Mouse (Mus musculus): ENCODE data around the gene Jazf1.

GRCm38 (mm10) chr6:52954861-52955260 lies 113.6 kb downstream of the Jazf1 start:
- TF ChIP-seq CTCF (conservative IDR thresholded peaks at IDR 0.05 in 1 of 2, IDR thresholded peaks at IDR 0.05 in 1 of 2; ENCODE audit: low read depth in 2 of 2, low read length in 2 of 2) = no peak
- no peak for TF ChIP-seq ETS1 (conservative IDR thresholded peaks at IDR 0.05; ENCODE audit: low read depth, low read length)
- no peak for TF ChIP-seq KAT2A (IDR thresholded peaks at IDR 0.05; ENCODE audit: insufficient replicate concordance, low read length)
- TF ChIP-seq PAX5 (IDR thresholded peaks at IDR 0.05; ENCODE audit: low read length) = no peak
- no peak for TF ChIP-seq TCF12 (IDR thresholded peaks at IDR 0.05; ENCODE audit: low read depth, low read length)
- TF ChIP-seq EP300 (IDR thresholded peaks at IDR 0.05; ENCODE audit: low read length) = no peak
- no peak for TF ChIP-seq SMC3 (IDR thresholded peaks at IDR 0.05; ENCODE audit: low read depth, low read length)
- no peak for TF ChIP-seq POLR2A (IDR thresholded peaks at IDR 0.05; ENCODE audit: low read depth, low read length)
